Mouse (Mus musculus) embryonic fibroblast, embryonic 13.5 days (primary cell): ENCODE data around the gene Wfdc15a.

Source experiments
- CTCF ChIP-seq: IDR thresholded peaks from 2 replicates; pipeline ENCODE4 v1.5.1; 2011; ENCODE audit warnings: mild to moderate bottlenecking, control low read depth, low read length, moderate library complexity, borderline replicate concordance; ENCODE audit not compliant: insufficient read depth
- POLR2A ChIP-seq: IDR thresholded peaks from 2 replicates; pipeline ENCODE4 v1.6.1; 2011; ENCODE audit warnings: low read depth, mild to moderate bottlenecking, control low read depth, low read length, moderate library complexity

DNA sequence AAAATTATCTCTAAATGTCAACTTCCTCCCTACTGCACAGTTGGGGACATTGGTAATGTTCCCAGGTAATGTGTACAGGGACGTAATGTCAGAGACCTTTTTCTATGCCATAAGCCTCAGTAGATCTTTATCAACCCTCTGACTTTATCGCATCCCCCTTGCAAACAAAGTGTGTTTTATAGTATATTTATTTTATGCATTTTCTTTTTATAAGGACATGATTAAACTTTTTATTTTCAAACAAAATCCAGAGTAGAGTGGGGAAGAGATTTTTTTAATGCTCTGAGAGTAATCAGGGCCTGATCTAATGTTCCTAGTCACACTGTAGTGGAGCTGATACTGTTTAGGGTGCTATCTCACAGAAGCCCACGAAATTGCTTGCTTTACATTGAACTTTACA lies 38.4 kb upstream of the Wfdc15a start, which contains the start of gene Svs2:
- TF ChIP-seq POLR2A (no peak), CTCF (no peak)
